Mouse (Mus musculus): ENCODE data around the gene Hist1h4f. TPM values are rescaled to one million over a fixed set of nuclear protein-coding genes. Genes with fewer than 3 reads are reported as not detected.
"Not testable (repeated sequence)": the region's sequence is repeated elsewhere in the genome, so short reads cannot be mapped to it uniquely, and the experiment has no call there.

The Hist1h4f gene
- polyA plus RNA-seq, 1 experiment from 2014 or later, result not detected

DNA sequence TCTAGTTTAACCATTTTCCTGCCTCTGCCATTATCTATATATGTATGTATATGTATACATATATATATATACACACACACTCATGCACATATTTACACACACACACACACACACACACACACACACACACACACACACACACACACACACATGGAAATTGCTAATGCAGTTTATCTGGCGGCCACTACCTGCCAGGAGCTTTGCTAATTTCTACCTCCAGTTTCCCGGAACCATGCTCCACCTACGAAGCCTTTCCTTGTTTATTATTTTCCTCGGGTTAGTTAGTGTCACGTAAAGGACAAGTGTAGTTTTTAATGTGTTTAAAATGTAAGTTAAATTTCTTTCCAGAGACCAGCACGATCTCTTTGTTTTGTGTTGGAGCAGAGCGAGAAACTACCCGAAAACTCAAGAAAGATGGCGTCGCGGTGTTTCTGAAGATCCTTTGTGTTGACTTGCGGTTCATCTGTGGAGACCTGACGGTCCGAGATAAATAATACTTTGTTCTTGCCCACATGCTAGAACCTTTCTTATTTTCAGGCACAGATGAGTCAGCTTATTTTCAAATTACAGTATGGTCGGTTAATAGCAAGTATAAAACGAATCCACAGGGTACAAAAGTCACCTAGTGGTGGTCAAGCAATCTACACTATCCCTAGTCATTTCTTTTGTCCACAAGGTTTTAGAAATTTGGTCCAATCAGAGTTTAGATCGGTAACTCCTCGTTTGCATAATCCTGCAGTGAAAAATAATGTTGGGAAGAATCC is 11.4 kb upstream of the Hist1h4f start:
- TF ChIP-seq CTCF (IDR thresholded peaks at IDR 0.05), result peak; percentile 77
- TF ChIP-seq EP300 (IDR thresholded peaks at IDR 0.05), result no peak; the same call in 1 of the 2 replicates
- Histone ChIP-seq H3K27ac (ENCODE audit: low read length) (peak overlapping the region; percentile 91), H3K27me3 (replicated peaks; ENCODE audit: insufficient read depth, low read length) (no peaks in the 10 kb centered on the region), H3K36me3 (ENCODE audit: insufficient read depth, low read length) (no peaks in the 10 kb centered on the region), H3K4me2 (replicated peaks; ENCODE audit: low read depth, low read length) (peak overlapping the region; percentile 70), H3K9ac (replicated peaks; ENCODE audit: low read depth) (peak overlapping the region; percentile 51), H3K4me1 (ENCODE audit: insufficient read depth, low read depth, low read length) (no peaks in the 10 kb centered on the region), H3K9me3 (ENCODE audit: low read length) (no peaks in the 10 kb centered on the region), H3K4me3 (ENCODE audit: low read depth, low read length) (peak overlapping the region; percentile 38)
- DNase-seq (ENCODE audit: low spot score), result peak; percentile 96
- peak; percentile 67 for ATAC-seq
- 2% methylated on average over 18 of the region's 18 CpGs for WGBS

- Histone ChIP-seq H3K4me2 (replicated peaks; ENCODE audit: low read depth, low read length) (peak within 1 kb of the TSS; percentile 70), H3K9ac (replicated peaks; ENCODE audit: low read depth) (peak within 1 kb of the TSS; percentile 51), H3K27ac (ENCODE audit: low read length) (peak within 1 kb of the TSS; percentile 91), H3K4me3 (ENCODE audit: low read depth, low read length) (peak within 1 kb of the TSS; percentile 38)
- not testable (repeated sequence) for H3K4me1 ChIP-seq (ENCODE audit: insufficient read depth, low read depth, low read length); H3K27me3 ChIP-seq (replicated peaks; ENCODE audit: insufficient read depth, low read length); H3K9me3 ChIP-seq (ENCODE audit: low read length); H3K36me3 ChIP-seq (ENCODE audit: insufficient read depth, low read length)
- under 1% methylated on average over 42 of the region's 67 CpGs for WGBS
- ATAC-seq (peak; percentile 90), DNase-seq (ENCODE audit: low spot score) (peak; percentile 99)
- 0 out of 2 replicates have a peak, but pooled peaks have one; percentile 17 for TF ChIP-seq CTCF (IDR thresholded peaks at IDR 0.05)
Observed at GRCm38 (mm10) chr13:23561883-23562659, 10.6 kb upstream of the Hist1h4f start, which contains the start of gene Hist1h3e. Hist1h3e (minus strand) TSS chr13:23562369.

DNA sequence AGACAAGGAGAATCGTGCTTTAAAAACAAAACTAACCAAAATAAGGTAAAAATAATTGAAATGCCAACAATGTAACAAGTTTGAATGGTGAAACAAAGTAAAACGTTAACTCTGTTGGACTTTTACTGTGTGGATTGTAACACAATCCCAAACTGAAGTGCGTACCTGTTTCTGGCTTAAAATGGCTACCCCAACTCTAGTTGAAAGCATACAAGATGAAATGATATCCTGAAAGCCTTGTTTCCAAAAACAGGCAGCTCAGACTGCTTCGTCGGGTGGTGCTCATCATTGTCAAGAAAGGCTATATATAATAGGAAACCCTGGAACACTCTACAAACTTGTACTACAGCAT is 10.1 kb upstream of the Hist1h4f start:
- not testable (repeated sequence) for H3K4me1 ChIP-seq (ENCODE audit: insufficient read depth, low read depth, low read length); H3K9me3 ChIP-seq (ENCODE audit: low read length); H3K4me3 ChIP-seq (ENCODE audit: low read depth, low read length); H3K36me3 ChIP-seq (ENCODE audit: insufficient read depth, low read length); DNase-seq (ENCODE audit: low spot score); H3K27me3 ChIP-seq (replicated peaks; ENCODE audit: insufficient read depth, low read length); ATAC-seq; H3K9ac ChIP-seq (replicated peaks; ENCODE audit: low read depth); H3K27ac ChIP-seq (ENCODE audit: low read length)
- 0% methylated on average over 2 of the region's 5 CpGs for WGBS
- peak overlapping the region; percentile 70 for H3K4me2 ChIP-seq (replicated peaks; ENCODE audit: low read depth, low read length)

- not testable (repeated sequence) for H3K4me3 ChIP-seq (ENCODE audit: low read depth, low read length); ATAC-seq
Observed at GRCm38 (mm10) chr13:23560699-23561098, 9.3 kb upstream of the Hist1h4f start.

GRCm38 (mm10) chr13:23556906-23557305 is 5.5 kb upstream of the Hist1h4f start:
- Histone ChIP-seq H3K27ac (ENCODE audit: low read length) (peak overlapping the region; percentile 26; the same call in 1 of the 2 replicates), H3K27me3 (replicated peaks; ENCODE audit: insufficient read depth, low read length) (no peaks in the 10 kb centered on the region), H3K9ac (replicated peaks; ENCODE audit: low read depth) (no peak overlapping the region), H3K4me1 (ENCODE audit: insufficient read depth, low read depth, low read length) (no peaks in the 10 kb centered on the region), H3K4me3 (ENCODE audit: low read depth, low read length) (no peak overlapping the region), H3K9me3 (ENCODE audit: low read length) (no peaks in the 10 kb centered on the region), H3K36me3 (ENCODE audit: insufficient read depth, low read length) (no peaks in the 10 kb centered on the region), H3K4me2 (replicated peaks; ENCODE audit: low read depth, low read length) (no peak overlapping the region)
- no peak for DNase-seq (ENCODE audit: low spot score)
- no peak for ATAC-seq
- 54% methylated on average over 3 of the region's 3 CpGs for WGBS
- no peak for TF ChIP-seq CTCF (IDR thresholded peaks at IDR 0.05)
- no peak for TF ChIP-seq EP300 (IDR thresholded peaks at IDR 0.05)

More at GRCm38 (mm10) chr13:23560699-23561098, 9.3 kb upstream of the Hist1h4f start:
- not testable (repeated sequence) for H3K9ac ChIP-seq (replicated peaks; ENCODE audit: low read depth); H3K4me1 ChIP-seq (ENCODE audit: insufficient read depth, low read depth, low read length); H3K9me3 ChIP-seq (ENCODE audit: low read length); H3K27ac ChIP-seq (ENCODE audit: low read length); H3K27me3 ChIP-seq (replicated peaks; ENCODE audit: insufficient read depth, low read length); H3K36me3 ChIP-seq (ENCODE audit: insufficient read depth, low read length); H3K4me2 ChIP-seq (replicated peaks; ENCODE audit: low read depth, low read length)
- DNase-seq (ENCODE audit: low spot score), result peak; percentile 4
- WGBS, result 13% methylated on average over 2 of the region's 2 CpGs

- DNase-seq (ENCODE audit: low spot score) (peak; percentile 98), ATAC-seq (peak; percentile 70)
- Histone ChIP-seq H3K9ac (replicated peaks; ENCODE audit: low read depth) (peak overlapping the region; percentile 66), H3K27ac (ENCODE audit: low read length) (peak overlapping the region; percentile 94), H3K4me1 (ENCODE audit: insufficient read depth, low read depth, low read length) (no peaks in the 10 kb centered on the region), H3K9me3 (ENCODE audit: low read length) (no peaks in the 10 kb centered on the region), H3K4me2 (replicated peaks; ENCODE audit: low read depth, low read length) (peak overlapping the region; percentile 98), H3K27me3 (replicated peaks; ENCODE audit: insufficient read depth, low read length) (no peaks in the 10 kb centered on the region), H3K36me3 (ENCODE audit: insufficient read depth, low read length) (no peaks in the 10 kb centered on the region), H3K4me3 (ENCODE audit: low read depth, low read length) (peak overlapping the region; percentile 56)
- WGBS, result under 1% methylated on average over 18 of the region's 18 CpGs
- peak; percentile 65; the same call in 1 of the 2 replicates for TF ChIP-seq EP300 (IDR thresholded peaks at IDR 0.05)
- no peak for TF ChIP-seq CTCF (IDR thresholded peaks at IDR 0.05)
Observed at GRCm38 (mm10) chr13:23555839-23556416, 4.5 kb upstream of the Hist1h4f start.

All from lung, postnatal 0 days (tissue).